Comparison of ENCODE assay signal across 11 mouse cellular contexts in genomic region chr4:124292254-124292653, GRCm38 (mm10).
DNase-seq lines count a peak whose midpoint lies in the region; ATAC-seq and TF ChIP-seq lines count a peak whose summit lies in the region.
"Had no signal": no experiment of that assay in that cellular context is flagged by ENCODE, and none has a peak within 500 bp of the region (broad histone marks: within the 10 kb centered on the region; RNA-seq: fewer than 3 reads in every experiment).

No protein-coding gene starts in this region.

- no peaks in the 10 kb centered on the region for H3K4me1 ChIP-seq in lung, postnatal 0 days (ENCODE audit: insufficient read depth, low read depth, low read length)
- peaks cover 6% of the 10 kb centered on the region; the same call in 1 of the 2 replicates for H3K4me1 ChIP-seq in forebrain, embryonic 11.5 days (replicated peaks; ENCODE audit: control insufficient read depth, insufficient read depth, low read length)
- H3K4me1 ChIP-seq in hindbrain, embryonic 14.5 days (replicated peaks; ENCODE audit: control insufficient read depth, insufficient read depth, low read length): peaks cover 11% of the 10 kb centered on the region; the same call in 1 of the 2 replicates
- H3K4me1 ChIP-seq in neural tube, embryonic 13.5 days (replicated peaks): peaks cover 5% of the 10 kb centered on the region
- H3K4me1 ChIP-seq in kidney, embryonic 16.5 days (ENCODE audit: insufficient read depth, low read length): 0 out of 2 replicates have a peak, but pooled peaks cover 3% of the 10 kb centered on the region
- H3K4me1 ChIP-seq: liver, embryonic 13.5 days; stomach, embryonic 15.5 days had no signal

- ATAC-seq in lung, postnatal 0 days: no peak; the same call in 1 of the 2 replicates
- peak; percentile 61; the same call in 1 of the 2 replicates for ATAC-seq in forebrain, embryonic 11.5 days (replicated peaks; ENCODE audit: low FRiP score)
- ATAC-seq in hindbrain, embryonic 14.5 days (ENCODE audit: low FRiP score): peak; percentile 55; the same call in 1 of the 2 replicates
- ATAC-seq in neural tube, embryonic 13.5 days (ENCODE audit: low read depth): no peak; the same call in 1 of the 2 replicates
- ATAC-seq in kidney, embryonic 16.5 days (ENCODE audit: low FRiP score, low TSS enrichment): no peak
- no peak for ATAC-seq in monocyte, adult 5-6 weeks (replicated peaks; ENCODE audit: insufficient number of reproducible peaks, low FRiP score, low TSS enrichment, poor library complexity, severe bottlenecking)

- H3K36me3 ChIP-seq in lung, postnatal 0 days (ENCODE audit: insufficient read depth, low read length): no peaks in the 10 kb centered on the region
- no peaks in the 10 kb centered on the region for H3K36me3 ChIP-seq in forebrain, embryonic 11.5 days (ENCODE audit: control insufficient read depth, insufficient read depth, low read length)
- H3K36me3 ChIP-seq in hindbrain, embryonic 14.5 days (replicated peaks; ENCODE audit: control insufficient read depth, insufficient read depth): no peaks in the 10 kb centered on the region
- H3K36me3 ChIP-seq in neural tube, embryonic 13.5 days: no peaks in the 10 kb centered on the region
- no peaks in the 10 kb centered on the region for H3K36me3 ChIP-seq in kidney, embryonic 16.5 days (ENCODE audit: insufficient read depth, low read length)
- H3K36me3 ChIP-seq: liver, embryonic 13.5 days; stomach, embryonic 15.5 days had no signal

- intact Hi-C loops in gastrocnemius, adult 2 months (cut with DNase I): no loop called here

- no peak overlapping the region for H3K4me2 ChIP-seq in lung, postnatal 0 days (replicated peaks; ENCODE audit: low read depth, low read length)
- no peak overlapping the region for H3K4me2 ChIP-seq in forebrain, embryonic 11.5 days (ENCODE audit: low read depth, low read length, severe bottlenecking)
- peak overlapping the region; percentile 28 for H3K4me2 ChIP-seq in hindbrain, embryonic 14.5 days (replicated peaks)
- H3K4me2 ChIP-seq in neural tube, embryonic 13.5 days: 0 out of 2 replicates have a peak overlapping the region, but pooled peaks have one; percentile 7
- no peak overlapping the region for H3K4me2 ChIP-seq in kidney, embryonic 16.5 days (replicated peaks; ENCODE audit: low read depth, low read length)
- H3K4me2 ChIP-seq: liver, embryonic 13.5 days; stomach, embryonic 15.5 days had no signal

- no peaks in the 10 kb centered on the region for H3K27me3 ChIP-seq in lung, postnatal 0 days (replicated peaks; ENCODE audit: insufficient read depth, low read length)
- H3K27me3 ChIP-seq in forebrain, embryonic 11.5 days (ENCODE audit: control insufficient read depth, insufficient read depth, low read length): peaks cover under 1% of the 10 kb centered on the region; the same call in 1 of the 2 replicates
- no peaks in the 10 kb centered on the region for H3K27me3 ChIP-seq in hindbrain, embryonic 14.5 days (ENCODE audit: control insufficient read depth, insufficient read depth, low read length)
- H3K27me3 ChIP-seq in neural tube, embryonic 13.5 days: peaks cover 21% of the 10 kb centered on the region
- H3K27me3 ChIP-seq in kidney, embryonic 16.5 days (ENCODE audit: insufficient read depth, low read length): no peaks in the 10 kb centered on the region; the same call in 1 of the 2 replicates
- H3K27me3 ChIP-seq: liver, embryonic 13.5 days had no signal

- 25% methylated on average over 17 of the region's 17 CpGs for WGBS in lung, postnatal 0 days
- 30% methylated on average over 17 of the region's 17 CpGs for WGBS in forebrain, embryonic 11.5 days
- WGBS in hindbrain, embryonic 14.5 days: 20% methylated on average over 17 of the region's 17 CpGs
- 27% methylated on average over 17 of the region's 17 CpGs for WGBS in neural tube, embryonic 13.5 days
- 48% methylated on average over 17 of the region's 17 CpGs for WGBS in kidney, embryonic 16.5 days

- no peak overlapping the region for H3K4me3 ChIP-seq in lung, postnatal 0 days (ENCODE audit: low read depth, low read length)
- no peak overlapping the region for H3K4me3 ChIP-seq in forebrain, embryonic 11.5 days (ENCODE audit: low read depth, low read length)
- no peak overlapping the region for H3K4me3 ChIP-seq in hindbrain, embryonic 14.5 days (replicated peaks; ENCODE audit: low read length)
- H3K4me3 ChIP-seq in neural tube, embryonic 13.5 days: no peak overlapping the region
- no peak overlapping the region for H3K4me3 ChIP-seq in gastrocnemius, adult 2 months
- no peak overlapping the region for H3K4me3 ChIP-seq in kidney, embryonic 16.5 days (ENCODE audit: low read length)
- H3K4me3 ChIP-seq: liver, embryonic 13.5 days; stomach, embryonic 15.5 days had no signal

- no peak overlapping the region for H3K27ac ChIP-seq in lung, postnatal 0 days (ENCODE audit: low read length)
- no peak overlapping the region for H3K27ac ChIP-seq in forebrain, embryonic 11.5 days (ENCODE audit: low read depth, low read length)
- H3K27ac ChIP-seq in hindbrain, embryonic 14.5 days: peak overlapping the region; percentile 38
- H3K27ac ChIP-seq in neural tube, embryonic 13.5 days (replicated peaks): no peak overlapping the region
- H3K27ac ChIP-seq in gastrocnemius, adult 2 months: no peak overlapping the region
- H3K27ac ChIP-seq in kidney, embryonic 16.5 days (ENCODE audit: low read length): no peak overlapping the region
- H3K27ac ChIP-seq: liver, embryonic 13.5 days; stomach, embryonic 15.5 days had no signal

- DNase-seq in lung, postnatal 0 days (ENCODE audit: low spot score): peak; percentile 7
- no peak for DNase-seq in lung, adult 18-20 months
- DNase-seq in forebrain, embryonic 11.5 days (ENCODE audit: low spot score): peak; percentile 70
- DNase-seq in hindbrain, embryonic 14.5 days (ENCODE audit: low spot score): peak; percentile 38
- DNase-seq in gastrocnemius, adult 2 months: no peak
- DNase-seq: cerebellum, adult 9-11 months; liver, embryonic 13.5 days had no signal

- H3K9ac ChIP-seq in lung, postnatal 0 days (replicated peaks; ENCODE audit: low read depth): no peak overlapping the region
- H3K9ac ChIP-seq in forebrain, embryonic 11.5 days (ENCODE audit: low read length): peak overlapping the region; percentile 24; the same call in 1 of the 2 replicates
- peak overlapping the region; percentile 31; the same call in 1 of the 2 replicates for H3K9ac ChIP-seq in hindbrain, embryonic 14.5 days
- H3K9ac ChIP-seq in neural tube, embryonic 13.5 days: 0 out of 2 replicates have a peak overlapping the region, but pooled peaks have one; percentile 38
- no peak overlapping the region for H3K9ac ChIP-seq in kidney, embryonic 16.5 days (replicated peaks; ENCODE audit: low read length)
- H3K9ac ChIP-seq: liver, embryonic 13.5 days; stomach, embryonic 15.5 days had no signal

- no peaks in the 10 kb centered on the region for H3K9me3 ChIP-seq in lung, postnatal 0 days (ENCODE audit: low read length)
- H3K9me3 ChIP-seq in forebrain, embryonic 11.5 days (ENCODE audit: control insufficient read depth, low read length): no peaks in the 10 kb centered on the region
- no peaks in the 10 kb centered on the region for H3K9me3 ChIP-seq in hindbrain, embryonic 14.5 days (ENCODE audit: control insufficient read depth, low read length)
- H3K9me3 ChIP-seq in neural tube, embryonic 13.5 days: no peaks in the 10 kb centered on the region
- no peaks in the 10 kb centered on the region for H3K9me3 ChIP-seq in kidney, embryonic 16.5 days (ENCODE audit: low read length)
- H3K9me3 ChIP-seq: liver, embryonic 13.5 days; stomach, embryonic 15.5 days had no signal

- TF ChIP-seq CTCF in lung, postnatal 0 days (IDR thresholded peaks at IDR 0.05): no peak
- TF ChIP-seq CTCF in gastrocnemius, adult 2 months (IDR thresholded peaks at IDR 0.05): no peak

- TF ChIP-seq EP300 in lung, postnatal 0 days (IDR thresholded peaks at IDR 0.05): no peak

Comparison
In these comparisons a context has a peak if more than half of its experiments do, and no peak if none do; other contexts are left out.
1. DNase-seq: peak in lung, postnatal 0 days (single experiment), forebrain, embryonic 11.5 days (single experiment) and hindbrain, embryonic 14.5 days (single experiment); none in lung, adult 18-20 months (0 of 2) and gastrocnemius, adult 2 months (single experiment).
2. ATAC-seq: peak in forebrain, embryonic 11.5 days (single experiment) and hindbrain, embryonic 14.5 days (single experiment); none in lung, postnatal 0 days (single experiment), neural tube, embryonic 13.5 days (single experiment), kidney, embryonic 16.5 days (single experiment) and monocyte, adult 5-6 weeks (single experiment).
3. H3K4me2 ChIP-seq: peak in hindbrain, embryonic 14.5 days (single experiment) and neural tube, embryonic 13.5 days (single experiment); none in lung, postnatal 0 days (single experiment), forebrain, embryonic 11.5 days (single experiment) and kidney, embryonic 16.5 days (single experiment).
4. H3K9ac ChIP-seq: peak in forebrain, embryonic 11.5 days (single experiment), hindbrain, embryonic 14.5 days (single experiment) and neural tube, embryonic 13.5 days (single experiment); none in lung, postnatal 0 days (single experiment) and kidney, embryonic 16.5 days (single experiment).